Mouse (Mus musculus) heart, postnatal 0 days (tissue): ENCODE data around the gene Fam193a. TPM values are rescaled to one million over a fixed set of nuclear protein-coding genes. Genes with fewer than 3 reads are reported as not detected.

Experiments
- ATAC-seq: fragments of 200-750 bp; cut with Nextera tagmentation; 2 replicates; pipeline ENCODE4 v1.8.0; 2017; ENCODE audit warnings: low read depth, moderate number of reproducible peaks, moderate library complexity; ENCODE audit not compliant: insufficient read depth
- DNase-seq: peaks from one replicate; pipeline ENCODE4 v3.0.0-alpha.2; 2016; ENCODE audit warnings: low spot score
- H3K27ac ChIP-seq: fragments of 300-500 bp; sonication (generic); 2 replicates; pipeline ENCODE4 v1.5.1; 2014; ENCODE audit warnings: low read depth, mild to moderate bottlenecking
- H3K27me3 ChIP-seq: fragments of 300-500 bp; sonication (generic); 2 replicates; pipeline ENCODE4 v1.6.1; 2014; ENCODE audit warnings: low read length, mixed read lengths; ENCODE audit not compliant: control insufficient read depth, insufficient read depth
- H3K36me3 ChIP-seq: fragments of 300-500 bp; sonication (generic); replicated peaks from 2 replicates; pipeline ENCODE4 v1.6.1; 2014; ENCODE audit warnings: low read length, mixed read lengths; ENCODE audit not compliant: control insufficient read depth, insufficient read depth
- H3K4me1 ChIP-seq: fragments of 300-500 bp; sonication (generic); 2 replicates; pipeline ENCODE4 v1.6.1; 2014; ENCODE audit warnings: antibody characterized with exemption; ENCODE audit not compliant: control insufficient read depth, insufficient read depth
- H3K4me2 ChIP-seq: fragments of 300-500 bp; sonication (generic); 2 replicates; pipeline ENCODE4 v1.6.1; 2014; ENCODE audit warnings: low read depth, mild to moderate bottlenecking, low read length, moderate library complexity
- H3K4me3 ChIP-seq: fragments of 300-500 bp; sonication (generic); 2 replicates; pipeline ENCODE4 v1.5.1; 2014; ENCODE audit warnings: low read depth, low read length
- H3K9ac ChIP-seq: fragments of 300-500 bp; sonication (generic); replicated peaks from 2 replicates; pipeline ENCODE4 v1.6.1; 2014; ENCODE audit warnings: low read depth, low read length, mixed read lengths
- H3K9me3 ChIP-seq: fragments of 300-500 bp; sonication (generic); replicated peaks from 2 replicates; pipeline ENCODE4 v1.6.1; 2016; ENCODE audit warnings: low read length; ENCODE audit not compliant: control insufficient read depth
- CTCF ChIP-seq: IDR thresholded peaks from 2 replicates; pipeline ENCODE4 v1.5.1; 2016; ENCODE audit warnings: antibody characterized with exemption, control low read depth, low read depth
- EP300 ChIP-seq: IDR thresholded peaks from 2 replicates; pipeline ENCODE4 v1.6.1; 2016; ENCODE audit warnings: antibody characterized with exemption, low read depth
- WGBS: fragments of 180-500 bp; shearing (Covaris S2); extraction: QIAGEN DNeasy Blood & Tissue Kit; methylation state at CpG from one replicate; pipeline ENCODE4 v1.1.7; 2014; 5-methylcytosine and 5-hydroxymethylcytosine counted together
- polyA plus RNA-seq: library from polyadenylated mRNA; unstranded; fragments of >200 nt; fragmentation: Nextera tagmentation; extraction: Ambion mirVana; gene quantifications from 2 replicates; pipeline ENCODE4 v1.2.1, GENCODE M21; 2015
- total RNA-seq: library from RNA; depleted of rRNA; stranded (reverse); fragments of >200 nt; gene quantifications from 2 replicates; pipeline ENCODE4 v1.2.3, GENCODE M21; 2014; ENCODE audit warnings: low replicate concordance; rRNA removed

Fam193a gene
- total and polyA plus RNA-seq, 2 experiments from 2014 or later = 5.4 to 31.0 TPM

GRCm38 (mm10) chr5:34534776-34535581 lies 165.2 kb downstream of the Fam193a start:
- H3K4me3 ChIP-seq = no peak overlapping the region
- ATAC-seq (no peak), DNase-seq (no peak)
- no peak for TF ChIP-seq EP300
- TF ChIP-seq CTCF = no peak
- no peak overlapping the region for H3K9ac ChIP-seq
- no peaks in the 10 kb centered on the region for H3K4me1 ChIP-seq
- no peak overlapping the region for H3K4me2 ChIP-seq
- no peaks in the 10 kb centered on the region for H3K9me3 ChIP-seq
- H3K36me3 ChIP-seq = no peaks in the 10 kb centered on the region
- WGBS = 71% methylated on average over 5 of the region's 5 CpGs
- no peaks in the 10 kb centered on the region for H3K27me3 ChIP-seq
- H3K27ac ChIP-seq = no peak overlapping the region

- Histone ChIP-seq H3K27ac (no peak overlapping the region), H3K4me1 (no peaks in the 10 kb centered on the region), H3K9me3 (no peaks in the 10 kb centered on the region), H3K9ac (no peak overlapping the region), H3K27me3 (no peaks in the 10 kb centered on the region), H3K4me3 (no peak overlapping the region), H3K4me2 (no peak overlapping the region), H3K36me3 (no peaks in the 10 kb centered on the region)
- WGBS = 83% methylated on average over 7 of the region's 7 CpGs
- DNase-seq = no peak
- TF ChIP-seq CTCF (no peak), EP300 (no peak)
- ATAC-seq = no peak
Measured at GRCm38 (mm10) chr5:34535831-34536230, 166.1 kb downstream of the Fam193a start.

Other genes with a start within 250 kb of the Fam193a start
- 0.19 TPM in 1 of 2 replicates, not detected in the other for gene Poln, start 200.5 kb upstream of the Fam193a start, total RNA-seq
- 0.54 and 1.3 TPM in 2 replicates for gene Poln, start 200.5 kb upstream of the Fam193a start, polyA plus RNA-seq
- 5.6 and 17.9 TPM in 2 replicates for gene Haus3, start 200.4 kb upstream of the Fam193a start, total RNA-seq
- gene Haus3, start 200.4 kb upstream of the Fam193a start, polyA plus RNA-seq = 11.4 and 11.6 TPM in 2 replicates
- 104 and 114 TPM in 2 replicates for gene Mxd4, start 182.2 kb upstream of the Fam193a start, total RNA-seq
- gene Mxd4, start 182.2 kb upstream of the Fam193a start, polyA plus RNA-seq = 22.5 and 24.5 TPM in 2 replicates
- gene Zfyve28, start 81.5 kb upstream of the Fam193a start, total RNA-seq = 0.04 and 0.89 TPM in 2 replicates
- gene Zfyve28, start 81.5 kb upstream of the Fam193a start, polyA plus RNA-seq = 0.16 and 0.19 TPM in 2 replicates
- gene Cfap99, start 81.3 kb upstream of the Fam193a start, total RNA-seq = not detected in 2 replicates
- gene Cfap99, start 81.3 kb upstream of the Fam193a start, polyA plus RNA-seq = not detected in 2 replicates
- gene Rnf4, start 33.6 kb upstream of the Fam193a start, total RNA-seq = 82.5 and 85.8 TPM in 2 replicates
- 55.3 and 61.1 TPM in 2 replicates for gene Rnf4, start 33.6 kb upstream of the Fam193a start, polyA plus RNA-seq
- gene Tnip2, start 144.1 kb downstream of the Fam193a start, total RNA-seq = 11.9 and 15.3 TPM in 2 replicates
- gene Tnip2, start 144.1 kb downstream of the Fam193a start, polyA plus RNA-seq = 9.1 and 11.9 TPM in 2 replicates
- gene Sh3bp2, start 155.9 kb downstream of the Fam193a start, total RNA-seq = 5.3 and 8.2 TPM in 2 replicates
- gene Sh3bp2, start 155.9 kb downstream of the Fam193a start, polyA plus RNA-seq = 1.5 and 1.6 TPM in 2 replicates
- 203 and 246 TPM in 2 replicates for gene Add1, start 203.7 kb downstream of the Fam193a start, total RNA-seq
- 100 and 104 TPM in 2 replicates for gene Add1, start 203.7 kb downstream of the Fam193a start, polyA plus RNA-seq